Mouse (Mus musculus): ENCODE results near the gene Gyg.

Gyg gene

GRCm38 (mm10) chr3:20154531-20155367 lies at the start of gene Gyg:
Gyg (minus strand) TSS chr3:20155317.
- DNase-seq = peak; percentile 66 to 69

DNA sequence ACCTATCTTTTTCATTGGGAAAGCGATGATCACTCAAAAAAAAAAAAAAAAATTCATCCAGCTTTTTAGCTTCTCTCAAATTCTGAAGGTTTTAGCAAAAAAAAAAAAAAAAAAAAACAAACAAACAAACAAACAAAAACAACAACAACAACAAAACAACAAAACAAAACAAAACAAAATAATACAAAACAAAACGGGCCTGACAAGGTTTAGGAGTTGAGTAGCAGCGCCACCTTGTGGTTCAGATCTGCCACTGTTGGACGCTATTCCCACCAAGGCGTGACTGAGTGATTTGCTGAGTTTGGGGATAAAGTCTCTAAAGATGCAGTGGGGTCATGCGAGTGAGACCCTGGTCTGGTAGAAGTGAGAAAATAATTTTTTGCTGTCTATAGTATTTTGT lies 43.8 kb upstream of the Gyg start:
- peak; percentile 23 to 39 for DNase-seq

GRCm38 (mm10) chr3:20197878-20198277 lies 42.8 kb upstream of the Gyg start:
- peak; percentile 26 to 34 for DNase-seq

DNA sequence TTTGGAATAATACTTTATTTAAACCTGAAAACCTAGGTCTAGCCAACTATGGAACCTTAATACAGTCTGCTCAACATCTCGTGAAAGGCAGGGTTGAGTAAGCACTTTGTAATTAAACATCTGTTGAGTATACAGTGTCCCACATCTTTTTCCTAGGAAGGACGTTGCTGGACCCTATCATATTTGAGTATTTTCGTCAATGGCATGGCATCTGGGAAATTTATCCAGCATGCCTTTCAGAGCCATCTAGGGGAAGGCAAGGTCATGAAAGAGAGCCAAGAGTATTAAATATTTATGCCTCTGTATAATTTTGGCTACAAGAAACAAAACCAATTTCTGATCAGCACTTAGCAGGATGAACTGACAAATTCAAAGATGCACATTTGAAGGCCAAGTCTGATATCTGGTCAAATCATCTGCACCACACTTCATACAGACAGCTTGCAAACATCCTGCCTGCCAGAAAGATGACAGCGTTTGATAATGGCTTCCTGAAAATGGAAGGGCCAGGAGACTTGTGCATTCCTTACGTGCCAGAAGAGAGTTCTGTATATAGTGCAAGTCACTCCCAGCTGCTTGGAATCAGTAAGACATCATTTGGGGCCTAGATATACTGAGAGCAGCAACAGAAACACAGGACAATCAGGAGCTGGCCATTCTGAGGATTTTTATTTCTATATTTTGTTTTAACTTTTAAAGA lies 34.0 kb upstream of the Gyg start:
- peak; percentile 26 to 44 for DNase-seq

GRCm38 (mm10) chr3:20172394-20172793 lies 17.3 kb upstream of the Gyg start:
- DNase-seq = no peak

GRCm38 (mm10) chr3:20167487-20167886 lies 12.4 kb upstream of the Gyg start:
- no peak for DNase-seq

DNA sequence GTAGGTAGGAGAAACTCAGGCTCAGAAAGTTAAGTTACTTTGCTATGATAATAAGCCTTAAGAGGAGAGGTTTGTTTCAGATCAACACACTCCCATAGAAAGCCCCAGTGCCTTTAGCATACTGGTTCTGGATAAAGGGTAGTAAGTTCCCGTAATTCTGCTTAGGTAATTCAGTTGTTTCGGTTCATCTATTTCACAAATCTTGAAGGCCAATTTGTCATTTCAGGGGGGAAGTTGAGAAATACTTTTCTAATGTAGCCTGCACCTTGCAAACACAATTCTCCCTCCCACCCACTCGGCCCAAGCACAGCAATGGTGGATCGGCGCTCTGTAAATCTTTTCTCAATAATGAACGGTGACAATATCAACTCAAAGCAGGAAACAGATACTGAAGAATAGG lies 359 bp upstream of the Gyg start:
- DNase-seq = no peak

- no peak for DNase-seq
These were observed 3.5 kb downstream of the Gyg start for GRCm38 (mm10) chr3:20151651-20152050.

DNA sequence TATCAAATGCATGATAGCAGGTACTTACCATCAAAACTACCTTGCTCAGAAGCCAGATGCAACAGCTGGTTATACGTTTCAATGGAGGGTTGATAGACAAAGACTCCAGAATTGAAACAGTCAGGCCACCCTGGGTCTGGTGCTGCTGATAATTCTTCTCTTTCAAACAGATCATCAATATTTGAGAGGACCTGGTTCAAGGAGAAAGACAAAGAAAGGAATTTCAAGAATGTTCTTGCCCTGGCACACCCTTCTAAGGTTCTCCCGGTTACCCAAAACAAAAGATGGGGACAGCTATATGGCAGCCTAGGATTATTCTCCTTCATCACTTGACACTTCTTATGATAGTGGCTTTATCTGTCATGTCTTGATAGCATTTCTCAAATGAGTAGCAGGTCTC lies 4.6 kb downstream of the Gyg start:
- DNase-seq = no peak

DNA sequence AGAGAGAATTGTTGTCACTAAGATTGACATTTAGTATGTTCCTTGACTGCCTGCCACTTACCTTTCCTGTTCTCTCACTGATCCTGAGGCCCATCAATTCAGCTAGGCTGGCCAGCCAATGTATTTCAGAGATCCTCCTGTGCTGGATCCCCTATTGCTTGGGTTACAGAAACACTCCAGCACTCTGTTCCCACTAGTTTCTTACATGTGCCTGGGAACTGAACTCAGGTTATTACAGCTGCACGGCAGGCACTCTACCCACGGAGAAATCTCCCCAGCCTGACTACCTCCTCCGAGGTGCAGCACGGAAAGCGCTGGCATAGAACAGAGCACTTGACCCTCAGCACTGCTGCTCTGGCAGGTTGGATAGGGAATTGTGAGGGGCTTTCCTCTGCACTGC lies 7.5 kb downstream of the Gyg start:
- no peak for DNase-seq

DNA sequence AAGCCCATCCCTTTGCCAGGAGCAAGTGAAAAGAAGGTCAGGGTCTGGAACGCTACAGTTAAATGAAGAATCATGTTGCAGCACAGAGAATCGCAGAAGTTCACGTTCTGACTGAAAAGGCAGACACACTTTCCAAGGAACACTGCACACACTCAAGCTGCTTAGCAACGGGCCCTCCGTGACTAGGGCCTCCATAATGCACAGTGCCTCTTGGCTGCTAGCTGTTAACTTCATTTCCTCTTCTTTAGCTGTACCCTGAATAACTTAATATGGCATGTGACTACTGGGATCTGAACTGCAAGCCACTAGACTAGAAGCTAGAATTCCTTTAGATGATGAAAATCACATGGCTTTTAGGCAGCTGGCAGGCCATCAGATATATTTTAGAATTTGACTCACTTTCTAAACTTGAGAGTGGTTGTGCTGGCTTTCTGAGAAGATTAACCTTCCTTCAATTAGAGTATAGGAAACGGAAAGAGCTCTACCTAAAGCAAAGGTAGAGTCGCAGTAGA lies 8.2 kb downstream of the Gyg start:
- no peak for DNase-seq

DNA sequence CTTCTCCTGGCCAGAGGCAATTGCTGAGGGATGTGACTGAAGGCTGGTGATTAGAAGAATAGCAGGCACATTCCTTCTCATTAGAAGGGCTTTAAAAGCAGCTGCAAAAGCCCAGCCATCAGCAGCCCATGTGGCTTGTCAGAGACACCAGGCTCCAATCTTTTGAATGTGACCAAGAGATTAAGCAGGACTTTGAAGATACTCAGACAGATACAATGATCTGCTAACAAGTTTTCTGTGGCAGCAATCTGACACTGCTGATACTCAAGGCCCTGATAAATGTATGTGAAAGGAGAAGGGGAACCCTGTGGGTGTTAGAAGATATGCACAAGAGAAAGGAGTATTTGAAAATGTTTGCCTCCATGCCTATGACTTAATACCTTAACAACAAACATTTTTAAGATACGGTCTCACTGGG lies 9.4 kb downstream of the Gyg start:
- no peak for DNase-seq

GRCm38 (mm10) chr3:20144401-20144800 lies 10.7 kb downstream of the Gyg start:
- no peak for DNase-seq

- no peak for DNase-seq
These were observed 11.4 kb downstream of the Gyg start for GRCm38 (mm10) chr3:20143726-20144125.

DNA sequence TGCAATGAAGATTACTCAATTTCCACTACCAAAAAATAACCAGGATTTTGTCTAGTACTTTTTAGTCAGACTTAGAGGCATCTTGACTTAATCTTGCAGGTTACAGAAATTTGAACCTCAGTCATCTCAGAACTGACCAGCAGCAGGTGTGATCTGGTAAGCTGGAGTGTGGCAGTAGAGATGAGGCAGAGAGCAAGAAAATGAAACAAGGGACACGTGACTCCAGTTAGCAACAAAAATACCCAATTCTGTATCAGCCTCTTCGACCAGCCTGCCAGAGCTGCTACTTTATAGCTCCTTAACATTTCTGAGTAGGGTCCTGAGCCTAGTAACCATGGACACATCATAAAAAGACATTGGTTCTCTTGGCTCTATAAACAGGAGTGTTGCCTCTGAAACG lies 12.5 kb downstream of the Gyg start:
- DNase-seq = no peak

DNA sequence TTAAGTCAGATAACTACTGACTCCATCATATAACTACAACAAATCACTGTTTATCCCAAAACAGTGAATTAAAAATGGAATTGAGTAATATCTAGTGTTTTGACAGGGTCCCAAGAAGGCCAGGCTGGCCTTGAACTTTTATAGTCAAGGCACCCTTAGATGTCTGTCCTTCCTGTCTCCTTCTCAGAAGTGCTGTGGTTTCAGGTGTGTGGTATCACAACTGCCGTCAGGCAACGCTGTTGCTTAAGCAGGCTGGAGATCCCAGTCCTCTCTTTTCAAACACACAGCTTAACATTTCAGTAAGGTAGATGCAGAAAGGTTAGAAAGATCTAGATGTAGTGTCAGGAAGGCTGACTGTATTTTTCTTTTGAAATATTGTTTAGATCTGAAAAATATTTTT lies 13.0 kb downstream of the Gyg start:
- DNase-seq = no peak

- no peak for DNase-seq
These were observed 13.4 kb downstream of the Gyg start for GRCm38 (mm10) chr3:20141679-20142078.

GRCm38 (mm10) chr3:20141240-20141639 lies 13.9 kb downstream of the Gyg start:
- DNase-seq = no peak

GRCm38 (mm10) chr3:20136868-20137581 lies 18.1 kb downstream of the Gyg start:
- DNase-seq = no peak

DNA sequence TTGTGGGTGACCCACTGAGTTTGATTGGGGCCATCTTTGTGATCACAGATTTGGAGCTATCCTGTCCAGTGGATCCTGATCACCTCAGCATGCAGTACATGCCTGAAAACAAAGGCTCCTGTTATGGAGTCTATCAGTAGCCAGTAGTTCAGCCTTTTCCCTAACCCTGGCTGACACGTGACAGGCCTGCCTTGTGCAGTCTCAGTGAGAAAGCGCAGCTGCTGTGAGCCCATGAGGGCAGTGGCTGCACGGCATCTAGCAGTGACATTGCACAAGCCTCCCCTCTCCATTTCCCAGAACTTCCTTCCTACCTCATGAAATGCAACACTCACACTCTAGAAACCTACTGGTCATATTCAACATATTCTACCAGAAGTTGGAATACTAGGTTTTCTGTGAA lies 20.6 kb downstream of the Gyg start:
- DNase-seq = peak; percentile 43 to 49

DNA sequence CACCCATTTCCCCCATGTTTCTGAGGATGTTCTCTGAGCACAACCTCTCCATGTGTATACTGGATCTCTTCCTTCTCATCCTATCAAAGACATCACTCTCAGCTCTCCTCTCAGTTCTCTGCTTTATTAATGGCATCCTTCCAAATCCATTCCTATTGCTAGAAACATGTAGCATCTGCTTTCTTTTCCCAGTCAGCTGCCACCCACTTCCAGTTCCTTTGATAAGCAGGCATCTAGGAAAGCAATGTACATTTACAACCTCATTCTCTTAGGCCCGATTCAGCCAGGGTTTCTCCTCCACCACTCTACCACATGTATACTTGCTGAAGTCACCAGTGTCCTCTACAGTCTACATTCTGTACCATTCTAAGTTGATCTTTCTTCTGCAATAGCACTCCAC lies 21.4 kb downstream of the Gyg start:
- no peak for DNase-seq

- peak in 1 of 2 experiments; percentile 28 for DNase-seq
These were observed 22.4 kb downstream of the Gyg start for GRCm38 (mm10) chr3:20132731-20133130.

DNA sequence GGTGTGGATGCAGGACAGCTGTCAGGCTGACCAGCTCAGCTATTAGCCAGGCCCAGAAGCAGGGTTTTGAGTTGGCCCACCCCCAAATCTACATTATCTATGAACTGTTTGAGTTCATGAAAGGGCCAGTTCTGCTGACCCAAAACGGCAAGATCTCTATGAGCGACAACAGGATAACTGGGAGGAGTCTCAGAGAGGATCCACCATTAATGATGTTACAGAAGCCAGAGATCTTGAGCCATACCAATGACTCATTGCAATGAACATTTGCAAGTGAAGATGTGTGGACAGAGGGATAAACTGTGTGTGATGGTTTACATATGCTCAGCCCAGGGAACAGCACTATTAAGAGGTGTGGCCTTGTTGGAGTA lies 23.8 kb downstream of the Gyg start:
- DNase-seq = peak; percentile 15 to 38

Data from lung, adult 18-20 months (tissue).